Mouse (Mus musculus) left cerebral cortex, adult 2 months (tissue): ENCODE data around the gene Nfix. TPM values are rescaled to one million over a fixed set of nuclear protein-coding genes. Genes with fewer than 3 reads are reported as not detected.
A peak's percentile ranks its signal among the peaks of the same experiment; 100 is the strongest.

Source experiments
- DNase-seq, 2 experiments: peaks; one replicate each; pipeline ENCODE4 v3.0.0; 2021 to 2022; ENCODE audit warnings: low spot score in 2 of 2, mixed read lengths in 1 of 2; ENCODE audit errors: extremely low spot score in 1 of 2
- H3K27ac ChIP-seq: fragments of 200-600 bp; 2 replicates; pipeline ENCODE4 v1.8.1; 2022
- H3K4me3 ChIP-seq: fragments of 200-600 bp; 2 replicates; pipeline ENCODE4 v1.8.1; 2022
- CTCF ChIP-seq: fragments of 200-600 bp; IDR thresholded peaks from 2 replicates; pipeline ENCODE4 v1.8.1; 2022; ENCODE audit warnings: antibody characterized with exemption, mild to moderate bottlenecking, moderate library complexity
- intact Hi-C: fragments of 180-260 bp; cut with DNase I; formaldehyde crosslinking; loops from one replicate; pipeline ENCODE4 v1.15.1; 2025
- total RNA-seq, 2 experiments: library from RNA; stranded (reverse); gene quantifications; 2 replicates each; pipeline ENCODE4 v1.2.3; 2021

The Nfix gene
- total RNA-seq, 2 experiments from 2014 or later = 347 to 350 TPM

DNA sequence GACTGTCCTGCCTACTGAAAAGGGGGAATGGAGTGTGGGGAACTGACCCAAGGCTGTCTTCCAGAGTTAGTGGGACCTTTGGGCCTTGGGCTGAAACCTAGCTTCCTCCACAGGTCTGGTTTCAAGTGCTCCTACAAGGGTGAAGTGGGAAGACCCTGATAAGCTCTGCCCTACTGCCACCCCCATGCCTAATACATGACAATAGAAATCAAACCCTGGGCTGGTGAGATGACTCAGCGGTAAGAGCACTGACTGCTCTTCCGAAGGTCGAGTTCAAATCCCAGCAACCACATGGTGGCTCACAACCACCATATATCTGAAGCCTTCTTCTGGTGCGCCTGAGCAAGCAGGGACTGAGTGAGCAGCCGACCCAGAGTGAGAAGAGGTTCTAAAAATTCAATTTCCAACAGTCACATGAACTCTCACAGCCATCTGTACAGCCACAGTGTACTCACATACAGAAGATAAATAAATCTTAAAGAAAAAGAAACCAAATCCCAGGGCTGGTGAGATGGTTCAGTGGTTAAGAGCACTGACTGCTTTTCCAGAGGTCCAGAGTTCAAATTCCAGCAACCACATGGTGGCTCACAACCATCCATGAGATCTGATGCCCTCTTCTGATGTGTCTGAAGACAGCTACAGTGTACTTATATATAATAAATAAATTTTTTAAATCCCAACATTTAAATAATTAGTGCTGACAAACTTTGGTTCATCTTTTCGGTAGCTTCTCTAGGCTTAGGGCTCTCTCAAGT lies 131.2 kb downstream of the Nfix start:
- intact Hi-C loops = no loop called here
- H3K27ac ChIP-seq = no peak overlapping the region
- no peak overlapping the region for H3K4me3 ChIP-seq
- no peak for DNase-seq
- no peak for TF ChIP-seq CTCF

DNA sequence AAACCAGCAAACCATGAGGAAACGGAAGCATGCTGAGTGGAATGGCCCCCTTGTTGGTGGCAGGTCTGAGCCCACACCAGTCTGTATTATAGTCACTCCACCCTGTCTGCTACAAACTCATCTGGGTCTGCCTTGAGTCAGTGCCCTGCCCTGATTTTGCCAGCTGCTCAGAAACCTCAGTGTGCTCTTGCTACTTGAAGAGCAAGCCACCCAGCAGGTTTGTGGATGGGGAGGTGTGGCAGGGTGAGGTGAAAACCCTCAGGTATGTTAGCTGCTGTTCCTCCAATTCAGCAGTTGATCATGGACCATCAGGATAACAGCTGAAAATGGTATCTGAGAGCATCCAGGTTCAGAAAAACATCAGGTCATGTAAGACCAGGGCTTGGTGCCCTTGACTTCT lies 132.1 kb downstream of the Nfix start:
- no peak for DNase-seq
- TF ChIP-seq CTCF = no peak
- H3K4me3 ChIP-seq = no peak overlapping the region
- H3K27ac ChIP-seq = no peak overlapping the region
- intact Hi-C loops = no loop called here

DNA sequence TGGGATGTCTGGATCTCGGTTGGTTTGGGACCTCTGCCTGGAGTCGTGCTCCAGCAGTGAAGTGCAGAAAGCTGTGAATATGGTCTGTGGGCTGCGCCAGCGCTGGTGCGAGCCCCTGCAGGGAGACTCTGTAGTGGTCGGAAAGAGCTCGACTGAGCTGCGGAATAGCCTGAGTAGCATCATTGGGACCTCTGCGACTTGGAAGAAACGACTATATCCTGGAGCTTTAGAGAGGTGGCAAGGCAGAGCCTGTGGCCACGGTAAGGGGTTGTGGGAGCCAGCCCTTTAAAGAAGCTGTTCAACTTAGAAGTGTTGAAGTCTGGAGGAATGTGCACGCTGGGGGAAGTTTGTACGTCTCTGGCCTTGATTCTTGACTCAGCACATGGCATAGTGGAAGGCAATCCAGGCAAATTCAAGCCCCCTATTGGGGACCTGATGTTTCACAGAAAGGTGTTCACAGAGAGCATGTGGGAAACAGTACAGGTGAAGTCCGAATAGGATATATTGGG lies 134.7 kb downstream of the Nfix start:
- TF ChIP-seq CTCF = no peak
- intact Hi-C loops = loop anchor here (1.0 kb wide), 1 partner anchor 24 kb away; no protein-coding TSS in a partner anchor
- Histone ChIP-seq H3K27ac (peak overlapping the region; percentile 82), H3K4me3 (peak overlapping the region; percentile 81)
- DNase-seq = no peak

DNA sequence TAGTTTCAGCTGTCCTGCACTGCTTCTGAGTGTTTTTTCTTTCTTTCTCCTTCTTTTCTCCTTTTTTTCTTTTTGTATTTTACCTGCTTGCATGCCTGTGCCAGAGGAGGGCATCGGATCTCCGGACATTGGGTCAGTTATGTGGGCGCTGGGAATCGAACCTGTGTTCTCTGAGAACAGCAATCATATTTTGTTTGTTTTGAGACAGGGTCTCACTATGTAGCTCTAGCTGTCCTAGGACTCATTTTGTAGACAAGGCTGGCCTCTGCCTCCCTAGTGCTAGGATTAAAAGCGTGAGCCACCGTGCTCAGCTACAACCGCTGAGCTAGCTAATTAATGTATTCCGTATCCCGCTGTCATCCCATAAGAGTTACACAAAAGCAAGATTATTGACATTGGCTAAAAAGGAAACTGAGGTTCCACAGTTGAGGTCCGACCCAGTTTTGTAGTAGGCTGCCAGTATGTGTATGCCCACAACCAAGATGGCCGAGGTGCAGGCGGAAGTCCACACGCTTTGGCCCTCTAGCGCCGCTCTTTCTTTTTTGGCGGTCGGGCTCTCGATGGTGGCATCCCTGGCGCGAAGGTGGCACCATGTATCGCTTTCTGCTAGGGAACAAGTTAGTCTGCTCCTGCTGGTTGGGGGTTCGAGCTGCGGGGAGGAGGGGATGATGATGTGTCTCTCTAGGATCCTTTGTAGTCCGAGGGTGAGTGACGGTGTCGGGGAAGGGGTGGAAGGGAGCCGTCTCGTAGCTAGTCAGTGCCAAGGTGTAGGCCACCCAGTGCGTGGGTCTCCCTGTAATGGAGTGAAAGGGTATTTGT lies 135.4 kb downstream of the Nfix start:
- intact Hi-C loops = loop anchor here (1.0 kb wide), 1 partner anchor 25 kb away; no protein-coding TSS in a partner anchor
- peak overlapping the region; percentile 82 for H3K27ac ChIP-seq
- peak; percentile 73 to 77 for DNase-seq
- TF ChIP-seq CTCF = peak; percentile 45
- H3K4me3 ChIP-seq = peak overlapping the region; percentile 81

DNA sequence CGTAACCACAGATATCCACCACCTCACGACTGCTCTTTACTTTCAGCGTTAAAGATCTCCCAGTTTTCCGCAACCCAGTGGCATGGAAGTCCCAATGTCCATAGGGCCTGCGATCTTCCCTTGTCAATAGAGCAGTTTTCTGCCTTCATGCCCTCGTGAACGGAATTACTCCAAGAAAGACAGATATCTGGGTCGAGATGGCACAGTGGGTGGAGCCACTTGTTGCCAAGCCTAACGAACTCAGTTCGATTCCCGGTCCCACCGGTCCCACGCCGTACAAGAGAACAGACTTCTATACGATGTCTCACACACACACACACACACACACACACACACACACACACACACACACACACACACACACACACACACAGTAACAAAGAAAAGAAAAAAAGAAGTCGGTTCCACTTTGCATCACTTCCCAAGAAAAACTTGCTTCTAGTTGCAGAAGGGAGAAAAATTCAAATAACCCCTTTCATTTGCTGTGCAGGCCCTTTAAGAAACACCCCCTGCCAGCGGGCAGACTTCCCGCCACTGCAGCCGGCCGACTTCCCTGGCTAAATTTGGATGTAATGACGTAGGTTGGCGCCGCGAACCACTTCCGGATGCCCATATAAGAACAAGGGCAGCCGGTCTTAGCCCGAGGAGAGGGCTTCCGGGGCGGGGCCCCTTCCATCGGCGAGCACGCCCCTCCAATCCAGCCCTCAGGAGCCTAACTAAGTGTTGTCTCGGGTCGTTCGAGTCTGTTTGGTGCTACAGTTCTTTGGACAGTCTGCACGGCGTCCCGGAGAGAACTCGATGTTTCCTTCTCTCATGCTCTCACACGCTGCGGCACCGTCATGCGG lies 136.4 kb downstream of the Nfix start:
- no peak for TF ChIP-seq CTCF
- Histone ChIP-seq H3K27ac (peak overlapping the region; percentile 82), H3K4me3 (peak overlapping the region; percentile 81)
- intact Hi-C loops = loop anchor here (2.0 kb wide), 1 partner anchor 25 kb away; no protein-coding TSS in a partner anchor
- peak; percentile 93 to 95 for DNase-seq

DNA sequence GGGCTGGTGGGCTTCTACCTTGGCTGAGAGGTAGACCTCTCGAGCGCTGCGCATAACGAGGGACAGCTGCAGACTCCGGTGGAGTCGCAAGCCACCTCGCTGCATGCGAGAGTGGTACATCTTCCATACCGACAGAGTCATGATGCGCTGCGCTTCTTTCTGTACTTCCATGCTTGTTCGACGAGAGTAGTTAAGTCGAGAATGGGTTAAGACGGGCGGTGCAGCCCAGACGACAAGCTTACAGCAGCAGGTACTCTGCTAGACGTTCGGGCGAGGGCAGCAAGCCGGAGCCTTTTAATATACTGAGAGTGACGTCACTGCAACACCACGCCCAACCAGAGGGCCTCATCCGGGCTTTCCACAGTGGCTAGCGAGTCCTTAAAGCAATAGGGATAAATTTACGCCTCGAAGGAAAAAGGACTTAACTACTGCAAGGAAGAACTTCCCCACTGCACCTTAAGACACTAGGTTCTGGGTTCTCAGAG lies 137.5 kb downstream of the Nfix start, which contains the start of gene Ier2:
Gene Ier2, minus strand, starts transcription at position 272 of the 485 bp plus-strand sequence.
- intact Hi-C loops = loop anchor here (1.0 to 2.0 kb wide), 2 partner anchors 24 to 25 kb away; partner anchors contain the start of gene Nacc1
- DNase-seq = peak; percentile 86 to 92
- no peak; the same call in 1 of the 2 replicates for TF ChIP-seq CTCF
- H3K4me3 ChIP-seq = peak within 1 kb of the TSS; percentile 81
- peak within 1 kb of the TSS; percentile 73 for H3K27ac ChIP-seq

DNA sequence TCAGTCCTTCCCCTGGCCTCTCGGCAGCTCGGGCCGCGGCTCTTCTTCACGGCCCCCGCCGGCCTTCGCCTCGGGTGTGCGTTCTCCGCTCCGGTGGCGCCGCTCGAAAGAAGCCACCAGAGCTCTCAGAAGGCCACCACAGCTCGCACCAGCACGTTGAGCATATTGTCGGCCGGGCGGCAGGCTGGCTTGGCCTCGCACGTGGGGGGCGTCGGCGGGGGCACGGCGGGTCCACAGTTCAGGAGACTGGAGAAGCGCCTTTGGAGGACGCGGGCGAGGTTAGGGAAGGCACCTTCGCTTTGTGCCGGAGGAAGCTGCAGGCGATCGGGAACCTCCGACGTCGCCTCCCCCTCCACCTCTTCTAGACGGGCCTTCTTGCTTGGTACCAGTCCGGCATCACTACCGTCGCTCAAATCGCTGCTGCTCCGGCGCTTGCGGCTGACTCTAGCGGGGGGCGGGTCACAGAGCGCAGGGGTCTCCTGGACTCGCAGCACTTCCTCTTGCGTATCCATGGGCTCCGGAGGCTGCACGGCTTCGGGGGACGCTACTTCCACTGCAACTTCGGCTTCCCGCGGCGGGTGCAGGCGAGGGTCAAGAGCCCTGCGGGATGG lies 138.1 kb downstream of the Nfix start:
- no peak for TF ChIP-seq CTCF
- intact Hi-C loops = loop anchor here (1.0 to 2.0 kb wide), 2 partner anchors 23 to 25 kb away; partner anchors contain the start of gene Nacc1
- peak overlapping the region; percentile 73 for H3K27ac ChIP-seq
- H3K4me3 ChIP-seq = peak overlapping the region; percentile 81
- peak; percentile 29 to 40 for DNase-seq

DNA sequence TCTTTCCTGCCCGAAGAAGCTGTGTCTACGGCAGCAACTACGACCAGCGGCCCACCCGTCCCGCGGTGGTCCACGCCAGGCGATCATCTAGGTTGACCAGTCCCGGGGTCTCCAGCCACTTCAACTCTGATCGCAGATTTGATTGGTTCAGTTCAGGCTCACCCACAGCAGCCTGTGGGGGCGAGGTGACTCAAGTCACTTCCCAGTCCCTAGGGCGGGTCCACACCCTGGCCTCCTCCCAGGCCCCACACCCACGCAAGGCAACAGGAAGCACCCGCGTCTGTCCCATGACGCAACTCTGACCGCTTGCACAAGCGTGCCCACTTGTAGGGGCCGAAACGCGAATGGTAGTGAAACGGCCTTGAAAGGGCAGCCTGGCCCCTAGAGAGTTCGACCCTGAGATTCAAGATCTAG lies 138.7 kb downstream of the Nfix start:
- peak; percentile 51 to 64 for DNase-seq
- TF ChIP-seq CTCF = no peak
- peak overlapping the region; percentile 81 for H3K4me3 ChIP-seq
- H3K27ac ChIP-seq = peak overlapping the region; percentile 73
- intact Hi-C loops = no loop called here

DNA sequence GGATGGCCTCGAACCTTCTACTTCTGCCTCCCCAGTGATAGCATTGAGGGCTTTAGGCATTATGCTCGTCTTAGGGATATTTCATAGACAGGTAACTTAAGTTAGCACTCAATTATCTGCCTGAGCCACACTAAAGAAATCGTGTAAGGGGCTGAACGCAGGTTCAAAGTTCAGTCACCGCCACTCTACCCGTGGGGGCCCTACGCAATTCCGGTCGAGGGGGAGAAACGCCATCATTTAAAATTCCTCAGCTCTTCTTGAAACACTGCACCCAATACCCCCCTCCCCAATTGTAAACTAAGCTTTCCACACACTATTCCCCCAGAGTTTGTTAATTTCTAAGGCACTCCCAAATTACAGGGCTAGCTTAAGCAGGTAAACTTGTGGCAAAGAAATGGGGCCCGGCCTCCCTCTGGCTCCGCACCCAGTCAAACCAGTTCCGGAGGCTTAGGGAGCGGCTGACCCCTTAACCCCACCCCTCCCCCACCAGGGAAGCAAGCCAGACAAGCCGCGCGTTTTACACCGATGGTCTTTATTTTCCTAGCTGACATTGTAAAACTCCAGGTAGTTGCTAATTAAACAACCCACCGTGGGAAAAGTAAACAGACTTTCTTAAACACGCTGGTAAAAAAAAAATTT lies 139.2 kb downstream of the Nfix start:
- Histone ChIP-seq H3K27ac (peak overlapping the region; percentile 73), H3K4me3 (peak overlapping the region; percentile 81)
- TF ChIP-seq CTCF = no peak
- intact Hi-C loops = no loop called here
- DNase-seq = no peak
